Mouse (Mus musculus) kidney, adult 2 months (tissue): ENCODE measurements around the gene Gucy1b2.

Experiments used
- CTCF ChIP-seq: fragments of 200-500 bp; conservative IDR thresholded peaks from 2 replicates; pipeline ENCODE4 v1.5.1; 2011; ENCODE audit warnings: low read depth, mild to moderate bottlenecking, control low read depth, low read length, moderate library complexity, mixed read lengths; ENCODE audit not compliant: insufficient read depth, insufficient read length
- POLR2A ChIP-seq: fragments of 200-500 bp; IDR thresholded peaks from one replicate; pipeline ENCODE4 v1.6.1; 2011; ENCODE audit warnings: low read depth, low read length, control low read depth

DNA sequence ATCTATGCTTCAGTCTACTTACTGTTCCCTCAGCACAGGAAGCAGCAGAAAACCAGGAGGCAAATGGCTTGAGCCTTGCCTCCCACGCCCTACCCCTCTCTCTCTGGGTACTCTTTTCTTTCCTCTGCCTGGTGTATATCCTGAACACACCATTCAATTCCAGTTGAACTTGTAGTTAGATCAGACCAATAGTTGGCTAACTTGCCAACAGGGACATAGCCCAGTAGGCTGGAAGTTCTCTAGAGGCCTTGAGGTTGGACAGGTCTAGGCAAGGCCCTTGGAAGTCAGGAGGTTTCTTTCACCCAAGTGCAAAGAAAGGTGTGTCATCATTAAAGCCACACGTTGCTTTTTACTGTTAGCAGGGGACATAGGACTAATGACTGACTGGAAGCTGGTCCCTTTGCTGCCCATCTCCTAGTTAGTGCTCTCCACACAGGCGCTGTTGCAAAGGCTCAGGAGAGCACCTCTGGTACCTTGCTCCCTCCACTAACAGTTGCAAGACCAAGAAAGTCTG lies 72.2 kb downstream of the Gucy1b2 start:
- no peak for TF ChIP-seq CTCF
- TF ChIP-seq POLR2A: no peak
